Mouse (Mus musculus) intestine, embryonic 14.5 days (tissue): Measurements from ENCODE around the gene Josd2. TPM values are rescaled to one million over a fixed set of nuclear protein-coding genes. Genes with fewer than 3 reads are reported as not detected.
A peak's percentile ranks its signal among the peaks of the same experiment; 100 is the strongest.

Experiments
- ATAC-seq: fragments of 200-750 bp; cut with Nextera tagmentation; replicated peaks from 2 replicates; pipeline ENCODE4 v1.8.0; 2017; ENCODE audit warnings: low read depth, moderate number of reproducible peaks, moderate TSS enrichment, moderate library complexity; ENCODE audit not compliant: low FRiP score, low TSS enrichment
- DNase-seq: peaks from one replicate; pipeline ENCODE4 v3.0.0-alpha.2; 2018; ENCODE audit warnings: low spot score
- H3K27ac ChIP-seq: fragments of 300-500 bp; sonication (generic); 2 replicates; pipeline ENCODE4 v1.5.1; 2014; ENCODE audit warnings: low read depth, mild to moderate bottlenecking, control low read depth
- H3K27me3 ChIP-seq: fragments of 300-500 bp; sonication (generic); replicated peaks from 2 replicates; pipeline ENCODE4 v1.6.1; 2014; ENCODE audit warnings: low read length, control low read depth; ENCODE audit not compliant: control insufficient read depth, insufficient read depth
- H3K36me3 ChIP-seq: fragments of 300-500 bp; sonication (generic); 2 replicates; pipeline ENCODE4 v1.6.1; 2014; ENCODE audit warnings: low read length, control low read depth; ENCODE audit not compliant: control insufficient read depth, insufficient read depth
- H3K4me1 ChIP-seq: fragments of 300-500 bp; sonication (generic); replicated peaks from 2 replicates; pipeline ENCODE4 v1.6.1; 2014; ENCODE audit warnings: low read length, control low read depth, mixed read lengths; ENCODE audit not compliant: control insufficient read depth, insufficient read depth
- H3K4me2 ChIP-seq: fragments of 300-500 bp; sonication (generic); 2 replicates; pipeline ENCODE4 v1.6.1; 2014; ENCODE audit warnings: low read length
- H3K4me3 ChIP-seq: fragments of 300-500 bp; sonication (generic); 2 replicates; pipeline ENCODE4 v1.5.1; 2014; ENCODE audit warnings: low read depth, low read length, control low read depth, mixed read lengths
- H3K9ac ChIP-seq: fragments of 300-500 bp; sonication (generic); 2 replicates; pipeline ENCODE4 v1.6.1; 2014; ENCODE audit warnings: mild to moderate bottlenecking, low read length
- H3K9me3 ChIP-seq: fragments of 300-500 bp; sonication (generic); 2 replicates; pipeline ENCODE4 v1.6.1; 2016; ENCODE audit warnings: low read length, control low read depth; ENCODE audit not compliant: control insufficient read depth
- WGBS: fragments of 180-500 bp; shearing (Covaris S2); extraction: QIAGEN DNeasy Blood & Tissue Kit; methylation state at CpG from one replicate; pipeline ENCODE4 v1.1.7; 2014; 5-methylcytosine and 5-hydroxymethylcytosine counted together
- polyA plus RNA-seq: library from polyadenylated mRNA; unstranded; fragments of >200 nt; fragmentation: Nextera tagmentation; extraction: Ambion mirVana; gene quantifications from 2 replicates; pipeline ENCODE4 v1.2.1, GENCODE M21; 2014

The Josd2 gene
- polyA plus RNA-seq, 1 experiment from 2014 or later = 72.1 TPM

GRCm38 (mm10) chr7:44496771-44497109 is 29.0 kb downstream of the Josd2 start:
- Histone ChIP-seq H3K36me3 (peaks cover 26% of the 10 kb centered on the region), H3K4me2 (peak overlapping the region; percentile 92), H3K9ac (peak overlapping the region; percentile 86), H3K27me3 (no peaks in the 10 kb centered on the region; the same call in 1 of the 2 replicates), H3K27ac (peak overlapping the region; percentile 94), H3K4me3 (peak overlapping the region; percentile 92), H3K9me3 (no peaks in the 10 kb centered on the region), H3K4me1 (peaks cover 9% of the 10 kb centered on the region)
- ATAC-seq (no peak), DNase-seq (no peak)
- WGBS = 1% methylated on average over 26 of the region's 26 CpGs

GRCm38 (mm10) chr7:44497361-44498055 is 29.7 kb downstream of the Josd2 start:
- no peaks in the 10 kb centered on the region; the same call in 1 of the 2 replicates for H3K27me3 ChIP-seq
- H3K9ac ChIP-seq = no peak overlapping the region
- ATAC-seq = no peak
- no peak overlapping the region for H3K27ac ChIP-seq
- H3K4me3 ChIP-seq = peak overlapping the region; percentile 92
- 81% methylated on average over 10 of the region's 10 CpGs for WGBS
- peaks cover 18% of the 10 kb centered on the region for H3K36me3 ChIP-seq
- H3K4me2 ChIP-seq = peak overlapping the region; percentile 92
- peaks cover 9% of the 10 kb centered on the region for H3K4me1 ChIP-seq
- no peaks in the 10 kb centered on the region for H3K9me3 ChIP-seq
- DNase-seq = no peak

- Histone ChIP-seq H3K4me3 (no peak overlapping the region), H3K27ac (no peak overlapping the region), H3K9ac (no peak overlapping the region), H3K36me3 (peaks cover 7% of the 10 kb centered on the region; the same call in 1 of the 2 replicates), H3K4me2 (no peak overlapping the region), H3K27me3 (no peaks in the 10 kb centered on the region; the same call in 1 of the 2 replicates), H3K9me3 (no peaks in the 10 kb centered on the region), H3K4me1 (peaks cover 9% of the 10 kb centered on the region)
- 82% methylated on average over 1 of the region's 1 CpGs for WGBS
- no peak for DNase-seq
- ATAC-seq = no peak
Observed at GRCm38 (mm10) chr7:44498922-44499321, 31.1 kb downstream of the Josd2 start.

GRCm38 (mm10) chr7:44500046-44500445 is 32.3 kb downstream of the Josd2 start:
- Histone ChIP-seq H3K9ac (no peak overlapping the region), H3K27ac (no peak overlapping the region)

GRCm38 (mm10) chr7:44501563-44502115 is 33.9 kb downstream of the Josd2 start:
- 0 out of 2 replicates have a peak, but pooled peaks cover 3% of the 10 kb centered on the region for H3K9me3 ChIP-seq
- ATAC-seq (no peak), DNase-seq (peak; percentile 87)
- no peak overlapping the region for H3K4me2 ChIP-seq
- no peaks in the 10 kb centered on the region; the same call in 1 of the 2 replicates for H3K4me1 ChIP-seq
- no peak overlapping the region for H3K9ac ChIP-seq
- H3K36me3 ChIP-seq = no peaks in the 10 kb centered on the region
- no peak overlapping the region for H3K27ac ChIP-seq
- 34% methylated on average over 5 of the region's 5 CpGs for WGBS
- H3K27me3 ChIP-seq = no peaks in the 10 kb centered on the region; the same call in 1 of the 2 replicates
- no peak overlapping the region for H3K4me3 ChIP-seq

More at GRCm38 (mm10) chr7:44500046-44500445, 32.3 kb downstream of the Josd2 start:
- DNase-seq (no peak), ATAC-seq (no peak)
- Histone ChIP-seq H3K4me1 (peaks cover 8% of the 10 kb centered on the region), H3K4me3 (no peak overlapping the region), H3K9me3 (0 out of 2 replicates have a peak, but pooled peaks cover 3% of the 10 kb centered on the region), H3K36me3 (no peaks in the 10 kb centered on the region), H3K27me3 (no peaks in the 10 kb centered on the region; the same call in 1 of the 2 replicates), H3K4me2 (no peak overlapping the region)
- WGBS = 58% methylated on average over 18 of the region's 20 CpGs

- no peak for ATAC-seq
- Histone ChIP-seq H3K27ac (no peak overlapping the region), H3K27me3 (0 out of 2 replicates have a peak, but pooled peaks cover 6% of the 10 kb centered on the region), H3K4me3 (no peak overlapping the region), H3K9ac (no peak overlapping the region), H3K36me3 (no peaks in the 10 kb centered on the region), H3K9me3 (0 out of 2 replicates have a peak, but pooled peaks cover 3% of the 10 kb centered on the region), H3K4me1 (no peaks in the 10 kb centered on the region), H3K4me2 (no peak overlapping the region)
- no peak for DNase-seq
Observed at GRCm38 (mm10) chr7:44507491-44507890, 39.7 kb downstream of the Josd2 start.

- no peaks in the 10 kb centered on the region for H3K36me3 ChIP-seq
- 68% methylated on average over 9 of the region's 9 CpGs for WGBS
- no peak for ATAC-seq
- peaks cover 43% of the 10 kb centered on the region for H3K27me3 ChIP-seq
- H3K4me1 ChIP-seq = no peaks in the 10 kb centered on the region
- no peaks in the 10 kb centered on the region for H3K9me3 ChIP-seq
- H3K4me2 ChIP-seq = no peak overlapping the region
- H3K9ac ChIP-seq = no peak overlapping the region
- H3K27ac ChIP-seq = no peak overlapping the region
- no peak for DNase-seq
- no peak overlapping the region for H3K4me3 ChIP-seq
Observed at GRCm38 (mm10) chr7:44519240-44519913, 51.6 kb downstream of the Josd2 start.

- Histone ChIP-seq H3K27me3 (peaks cover 56% of the 10 kb centered on the region), H3K4me2 (no peak overlapping the region), H3K27ac (no peak overlapping the region), H3K9me3 (no peaks in the 10 kb centered on the region), H3K36me3 (no peaks in the 10 kb centered on the region), H3K9ac (no peak overlapping the region), H3K4me1 (no peaks in the 10 kb centered on the region), H3K4me3 (no peak overlapping the region)
- DNase-seq (no peak), ATAC-seq (no peak)
- 56% methylated on average over 3 of the region's 3 CpGs for WGBS
Observed at GRCm38 (mm10) chr7:44520990-44521389, 53.2 kb downstream of the Josd2 start.
